Mouse (Mus musculus) thymus, postnatal 36 days (tissue): ENCODE results near the gene Gm16253.

Experiments
- DNase-seq, 2 experiments: peaks; one replicate each; pipeline ENCODE4 v3.0.0; 2022; ENCODE audit warnings: mixed read lengths in 2 of 2

Gene Gm16253

GRCm38 (mm10) chr3:96557694-96558093, 19.1 kb upstream of the Gm16253 start, which contains the start of gene Txnip:
TSS of gene Txnip (plus strand) at chr3:96557957.
- peak; percentile 99 to 100 for DNase-seq

GRCm38 (mm10) chr3:96558159-96558558, 18.6 kb upstream of the Gm16253 start:
- DNase-seq, result peak; percentile 58 to 60

GRCm38 (mm10) chr3:96558668-96559196, 18.1 kb upstream of the Gm16253 start:
- no peak for DNase-seq

GRCm38 (mm10) chr3:96559398-96559910, 17.3 kb upstream of the Gm16253 start:
- no peak for DNase-seq

- DNase-seq, result no peak
These were observed 16.6 kb upstream of the Gm16253 start for GRCm38 (mm10) chr3:96559911-96560850.

GRCm38 (mm10) chr3:96560881-96561668, 15.7 kb upstream of the Gm16253 start:
- DNase-seq, result peak in 1 of 2 experiments; percentile 6

GRCm38 (mm10) chr3:96561946-96562681, 14.7 kb upstream of the Gm16253 start:
- peak in 1 of 2 experiments; percentile 6 for DNase-seq

GRCm38 (mm10) chr3:96563267-96563666, 13.5 kb upstream of the Gm16253 start:
- DNase-seq, result peak in 1 of 2 experiments; percentile 19

- no peak for DNase-seq
These were observed 12.7 kb upstream of the Gm16253 start for GRCm38 (mm10) chr3:96563911-96564632.

- DNase-seq, result peak; percentile 51 to 63
These were observed 12.2 kb upstream of the Gm16253 start for GRCm38 (mm10) chr3:96564633-96565032.

- no peak for DNase-seq
These were observed 11.7 kb upstream of the Gm16253 start for GRCm38 (mm10) chr3:96565105-96565504.

- DNase-seq, result no peak
These were observed 9.9 kb upstream of the Gm16253 start for GRCm38 (mm10) chr3:96566661-96567450.

GRCm38 (mm10) chr3:96568605-96569004, 8.2 kb upstream of the Gm16253 start:
- DNase-seq, result no peak

GRCm38 (mm10) chr3:96569506-96569905, 7.3 kb upstream of the Gm16253 start:
- no peak for DNase-seq

- no peak for DNase-seq
These were observed 6.7 kb upstream of the Gm16253 start for GRCm38 (mm10) chr3:96569966-96570605.

GRCm38 (mm10) chr3:96570643-96571042, 6.1 kb upstream of the Gm16253 start:
- DNase-seq, result no peak

- no peak for DNase-seq
These were observed 5.4 kb upstream of the Gm16253 start for GRCm38 (mm10) chr3:96571336-96571735.

GRCm38 (mm10) chr3:96571896-96572698, 4.7 kb upstream of the Gm16253 start:
- no peak for DNase-seq
